Mouse (Mus musculus) brain, embryonic 14.5 days (tissue): Measurements from ENCODE around the gene Lrrc10.

Experiments
- CTCF ChIP-seq: fragments of 200-500 bp; IDR thresholded peaks from 2 replicates; pipeline ENCODE4 v1.5.1; 2012; ENCODE audit warnings: inconsistent platforms, mild to moderate bottlenecking, moderate library complexity, borderline replicate concordance; ENCODE audit not compliant: insufficient read depth, insufficient read length; ENCODE audit errors: extremely low read depth
- POLR2A ChIP-seq: fragments of 200-500 bp; IDR thresholded peaks from 2 replicates; pipeline ENCODE4 v1.6.1; 2012; ENCODE audit warnings: mild to moderate bottlenecking, inconsistent platforms, borderline replicate concordance; ENCODE audit not compliant: poor library complexity, insufficient read depth, insufficient read length, severe bottlenecking; ENCODE audit errors: extremely low read depth

DNA sequence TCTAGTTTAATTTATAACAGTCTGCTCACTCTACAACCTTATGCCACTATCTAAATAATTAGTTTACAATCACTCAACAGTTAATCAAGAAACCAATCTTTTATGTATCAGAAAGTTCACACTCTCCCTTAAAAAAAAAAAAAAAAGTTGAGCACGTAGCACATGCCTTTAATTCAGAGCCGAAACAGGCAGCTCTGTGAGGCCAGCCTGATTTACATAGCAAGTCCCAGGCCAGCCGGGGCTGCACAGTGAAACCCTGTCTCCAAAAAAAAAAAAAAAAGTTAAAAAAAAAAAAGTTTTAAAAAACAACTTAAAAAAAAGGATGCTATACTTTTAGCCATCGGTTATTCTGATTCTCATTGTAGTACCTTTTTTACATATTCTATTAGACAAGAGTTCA lies 36.2 kb downstream of the Lrrc10 start:
- TF ChIP-seq POLR2A (no peak), CTCF (no peak)
